Mouse (Mus musculus) MEL (cell line): ENCODE results near the gene Defb22. TPM values are rescaled to one million over a fixed set of nuclear protein-coding genes. Genes with fewer than 3 reads are reported as not detected.

Source experiments
- DNase-seq: peaks from one replicate; pipeline ENCODE4 v3.0.0; 2011; ENCODE audit warnings: low read depth, low spot score
- H3K27ac ChIP-seq: 2 replicates; pipeline ENCODE4 v1.5.1; 2012; ENCODE audit warnings: low read depth, mild to moderate bottlenecking, control low read depth, low read length, moderate library complexity; ENCODE audit not compliant: control insufficient read depth
- H3K27me3 ChIP-seq, 2 experiments: fragments of 150-350 bp in 1 of 2; sonication (generic) in 1 of 2; 2 replicates each; pipeline ENCODE4 v1.6.1; 2012; ENCODE audit warnings: low read length in 2 of 2, mild to moderate bottlenecking in 2 of 2, improper control_type of control experiment in 1 of 2, moderate library complexity in 1 of 2; ENCODE audit not compliant: insufficient read depth in 2 of 2, control insufficient read depth in 1 of 2
- H3K36me3 ChIP-seq, 2 experiments: 2 replicates each; pipeline ENCODE4 v1.6.1; 2012 to 2014; ENCODE audit warnings: low read length in 2 of 2, improper control_type of control experiment in 1 of 2, inconsistent platforms in 1 of 2, mild to moderate bottlenecking in 1 of 2; ENCODE audit not compliant: insufficient read depth in 2 of 2, control insufficient read depth in 1 of 2
- H3K4me1 ChIP-seq, 2 experiments: fragments of 150-350 bp in 1 of 2; sonication (generic) in 1 of 2; 2 replicates each; pipeline ENCODE4 v1.6.1; 2012; ENCODE audit warnings: low read length in 2 of 2, improper control_type of control experiment in 1 of 2, mild to moderate bottlenecking in 1 of 2; ENCODE audit not compliant: insufficient read depth in 2 of 2, control insufficient read depth in 1 of 2
- H3K4me3 ChIP-seq, 2 experiments: fragments of 150-350 bp in 1 of 2; sonication (generic) in 1 of 2; 2 replicates each; pipeline ENCODE4 v1.5.1; 2012; ENCODE audit warnings: low read depth in 2 of 2, low read length in 2 of 2, mild to moderate bottlenecking in 2 of 2, moderate library complexity in 2 of 2, control low read depth in 1 of 2, improper control_type of control experiment in 1 of 2; ENCODE audit not compliant: control insufficient read depth in 1 of 2, insufficient read depth in 1 of 2
- H3K79me2 ChIP-seq: 2 replicates; pipeline ENCODE4 v1.6.1; 2012; ENCODE audit warnings: mild to moderate bottlenecking, low read length, moderate library complexity; ENCODE audit not compliant: control insufficient read depth, poor library complexity, insufficient read depth
- H3K9ac ChIP-seq: 2 replicates; pipeline ENCODE4 v1.6.1; 2012; ENCODE audit warnings: low read depth, mild to moderate bottlenecking, control low read depth, low read length, moderate library complexity; ENCODE audit not compliant: control insufficient read depth, poor library complexity, severe bottlenecking
- H3K9me3 ChIP-seq: fragments of 150-350 bp; sonication (generic); replicated peaks from 2 replicates; pipeline ENCODE4 v1.6.1; 2012; ENCODE audit warnings: mild to moderate bottlenecking, low read length, improper control_type of control experiment, moderate library complexity; ENCODE audit not compliant: insufficient read depth
- CHD1 ChIP-seq: IDR thresholded peaks from 2 replicates; pipeline ENCODE4 v1.6.1; 2012; ENCODE audit warnings: low read depth, mild to moderate bottlenecking, inconsistent platforms, low read length, improper control_type of control experiment
- CTCF ChIP-seq, 3 experiments: IDR thresholded peaks in 2 of 3; conservative IDR thresholded peaks in 1 of 3; 2 replicates each; pipeline ENCODE4 v1.5.1; 2011 to 2012; ENCODE audit warnings: low read length in 3 of 3, low read depth in 2 of 3, mild to moderate bottlenecking in 2 of 3, improper control_type of control experiment in 1 of 3, inconsistent platforms in 1 of 3, mixed read lengths in 1 of 3, moderate library complexity in 1 of 3; ENCODE audit not compliant: control insufficient read depth in 1 of 3, insufficient read depth in 1 of 3, poor library complexity in 1 of 3, severe bottlenecking in 1 of 3
- E2F4 ChIP-seq: IDR thresholded peaks from 2 replicates; pipeline ENCODE4 v1.6.1; 2011; ENCODE audit warnings: low read depth, low read length, improper control_type of control experiment, borderline replicate concordance
- ELF1 ChIP-seq: IDR thresholded peaks from 2 replicates; pipeline ENCODE4 v1.6.1; 2014; ENCODE audit warnings: low read depth, mild to moderate bottlenecking, inconsistent platforms, low read length, improper control_type of control experiment, moderate library complexity
- EP300 ChIP-seq, 2 experiments: IDR thresholded peaks; 2 replicates each; pipeline ENCODE4 v1.6.1; 2011; ENCODE audit warnings: improper control_type of control experiment in 2 of 2, low read length in 2 of 2, low read depth in 1 of 2, mild to moderate bottlenecking in 1 of 2
- ETS1 ChIP-seq: IDR thresholded peaks from 2 replicates; pipeline ENCODE4 v1.6.1; 2012; ENCODE audit warnings: low read depth, mild to moderate bottlenecking, inconsistent platforms, low read length, improper control_type of control experiment, moderate library complexity
- GABPA ChIP-seq: IDR thresholded peaks from 2 replicates; pipeline ENCODE4 v1.6.1; 2012; ENCODE audit warnings: low read depth, mild to moderate bottlenecking, inconsistent platforms, low read length, improper control_type of control experiment, moderate library complexity
- GATA1 ChIP-seq: IDR thresholded peaks from 2 replicates; pipeline ENCODE4 v1.6.1; 2011; ENCODE audit warnings: low read depth, low read length, improper control_type of control experiment
- HCFC1 ChIP-seq: IDR thresholded peaks from 2 replicates; pipeline ENCODE4 v1.6.1; 2012; ENCODE audit warnings: low read depth, mild to moderate bottlenecking, inconsistent platforms, low read length, improper control_type of control experiment, moderate library complexity
- JUND ChIP-seq: IDR thresholded peaks from 2 replicates; pipeline ENCODE4 v1.6.1; 2011; ENCODE audit warnings: low read depth, mild to moderate bottlenecking, improper control_type of control experiment, low read length
- KAT2A ChIP-seq: conservative IDR thresholded peaks from 2 replicates; pipeline ENCODE4 v1.6.1; 2012; ENCODE audit warnings: low read depth, low read length, improper control_type of control experiment, inconsistent platforms
- MAFK ChIP-seq: IDR thresholded peaks from 2 replicates; pipeline ENCODE4 v1.6.1; 2011; ENCODE audit warnings: low read depth, mild to moderate bottlenecking, low read length, improper control_type of control experiment, borderline replicate concordance
- MAZ ChIP-seq: IDR thresholded peaks from 2 replicates; pipeline ENCODE4 v1.6.1; 2012; ENCODE audit warnings: low read depth, mild to moderate bottlenecking, inconsistent platforms, low read length, improper control_type of control experiment
- MEF2A ChIP-seq: IDR thresholded peaks from 2 replicates; pipeline ENCODE4 v1.6.1; 2014; ENCODE audit warnings: low read depth, mild to moderate bottlenecking, inconsistent platforms, low read length, improper control_type of control experiment; ENCODE audit not compliant: poor library complexity, insufficient replicate concordance, severe bottlenecking; ENCODE audit errors: extremely low read depth
- MYB ChIP-seq: IDR thresholded peaks from 2 replicates; pipeline ENCODE4 v1.6.1; 2011; ENCODE audit warnings: mild to moderate bottlenecking, low read depth, low read length, improper control_type of control experiment
- MYC ChIP-seq: IDR thresholded peaks from 2 replicates; pipeline ENCODE4 v1.6.1; 2011; ENCODE audit warnings: low read depth, mild to moderate bottlenecking, low read length, improper control_type of control experiment, moderate library complexity
- NELFE ChIP-seq: IDR thresholded peaks from 2 replicates; pipeline ENCODE4 v1.6.1; 2011; ENCODE audit warnings: low read depth, low read length, improper control_type of control experiment
- NRF1 ChIP-seq: IDR thresholded peaks from 2 replicates; pipeline ENCODE4 v1.6.1; 2014; ENCODE audit warnings: low read depth, mild to moderate bottlenecking, inconsistent platforms, low read length, improper control_type of control experiment, moderate library complexity; ENCODE audit not compliant: poor library complexity, insufficient read depth, severe bottlenecking
- POLR2A ChIP-seq, 2 experiments: IDR thresholded peaks; 2 replicates each; pipeline ENCODE4 v1.6.1; 2011 to 2012; ENCODE audit warnings: low read length in 2 of 2, mild to moderate bottlenecking in 2 of 2, control low read depth in 1 of 2, improper control_type of control experiment in 1 of 2, low read depth in 1 of 2, moderate library complexity in 1 of 2; ENCODE audit not compliant: control insufficient read depth in 1 of 2, insufficient read depth in 1 of 2, poor library complexity in 1 of 2
- RAD21 ChIP-seq: IDR thresholded peaks from 2 replicates; pipeline ENCODE4 v1.6.1; 2011; ENCODE audit warnings: mild to moderate bottlenecking, low read depth, low read length, improper control_type of control experiment
- RCOR1 ChIP-seq: IDR thresholded peaks from 2 replicates; pipeline ENCODE4 v1.6.1; 2012; ENCODE audit warnings: low read depth, mild to moderate bottlenecking, inconsistent platforms, low read length, improper control_type of control experiment
- SIN3A ChIP-seq: IDR thresholded peaks from 2 replicates; pipeline ENCODE4 v1.6.1; 2012; ENCODE audit warnings: low read length, improper control_type of control experiment, inconsistent platforms
- SMC3 ChIP-seq: IDR thresholded peaks from 2 replicates; pipeline ENCODE4 v1.6.1; 2011; ENCODE audit warnings: low read depth, low read length, improper control_type of control experiment
- TAL1 ChIP-seq: IDR thresholded peaks from 2 replicates; pipeline ENCODE4 v1.6.1; 2012; ENCODE audit warnings: mild to moderate bottlenecking, inconsistent platforms, low read length, moderate library complexity, mixed read lengths
- TCF12 ChIP-seq: IDR thresholded peaks from 2 replicates; pipeline ENCODE4 v1.6.1; 2014; ENCODE audit warnings: low read depth, mild to moderate bottlenecking, inconsistent platforms, low read length, improper control_type of control experiment, moderate library complexity
- UBTF ChIP-seq: IDR thresholded peaks from 2 replicates; pipeline ENCODE4 v1.6.1; 2012; ENCODE audit warnings: low read depth, mild to moderate bottlenecking, inconsistent platforms, low read length, improper control_type of control experiment, moderate library complexity, borderline replicate concordance; ENCODE audit not compliant: insufficient read depth
- ZKSCAN1 ChIP-seq: IDR thresholded peaks from 2 replicates; pipeline ENCODE4 v1.6.1; 2012; ENCODE audit warnings: low read depth, mild to moderate bottlenecking, inconsistent platforms, low read length, improper control_type of control experiment, moderate library complexity
- polyA plus RNA-seq, 2 experiments: library from polyadenylated mRNA; stranded (reverse) in 1 of 2; unstranded in 1 of 2; fragments of >175 nt in 1 of 2; fragments of >200 nt in 1 of 2; gene quantifications; 2 replicates each; pipeline versions ENCODE4 v1.2.1 to v1.2.4; 2012; ENCODE audit warnings: low replicate concordance in 2 of 2, low read depth in 1 of 2; ENCODE audit not compliant: insufficient read length in 2 of 2, insufficient read depth in 1 of 2, missing spikeins in 1 of 2
- total RNA-seq: library from RNA; depleted of rRNA; stranded (reverse); fragments of 300-350 nt; gene quantifications from 2 replicates; pipeline ENCODE4 v1.2.3, GENCODE M21; 2012

Gene Defb22
- total and polyA plus RNA-seq, 3 experiments, result not detected

DNA sequence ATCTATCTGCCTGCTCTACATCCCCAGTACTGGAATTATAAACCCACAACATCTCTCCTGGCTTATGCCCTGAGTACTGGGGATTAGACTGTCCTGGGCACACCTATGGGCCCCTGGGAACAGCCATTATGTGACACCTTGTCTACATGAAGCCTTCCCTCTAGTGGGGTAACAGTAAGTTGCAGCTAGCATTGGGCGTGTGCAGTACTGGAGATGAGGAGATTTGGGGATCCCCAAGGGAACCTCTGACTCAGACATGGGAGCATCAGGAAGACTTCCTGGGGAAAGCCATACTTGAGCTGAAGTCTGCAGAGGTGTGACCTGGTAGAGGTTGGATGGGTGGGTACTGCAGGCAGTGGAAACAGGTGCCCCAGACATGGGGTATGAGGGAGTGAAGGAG is 51.0 kb downstream of the Defb22 start:
- Histone ChIP-seq H3K4me3 (no peak overlapping the region), H3K4me1 (peaks cover 6 to 12% of the 10 kb centered on the region in 2 experiments; a peak in 2 of 4 replicates), H3K36me3 (peaks cover 0 to 2% of the 10 kb centered on the region in 2 experiments; a peak in 2 of 4 replicates), H3K79me2 (no peaks in the 10 kb centered on the region), H3K27me3 (no peaks in the 10 kb centered on the region; a peak in 1 of 4 replicates), H3K27ac (no peak overlapping the region), H3K9me3 (no peaks in the 10 kb centered on the region), H3K9ac (no peak overlapping the region)
- peak; percentile 41 for DNase-seq
- TF ChIP-seq CTCF (IDR thresholded peaks at IDR 0.05 in 2 of 3, conservative IDR thresholded peaks at IDR 0.05 in 1 of 3; ENCODE audit: control insufficient read depth in 1 of 3, insufficient read depth in 1 of 3, low read depth in 2 of 3, low read length in 3 of 3, poor library complexity in 1 of 3, severe bottlenecking in 1 of 3) (peak; percentile 3 to 44 (median 35); a peak in 3 of 6 replicates), SMC3 (peak; percentile 38), MYC (no peak), TAL1 (no peak), SIN3A (no peak), ELF1 (no peak), POLR2A (IDR thresholded peaks at IDR 0.05; ENCODE audit: control insufficient read depth in 1 of 2, insufficient read depth in 1 of 2, low read depth in 1 of 2, low read length in 2 of 2, poor library complexity in 1 of 2) (no peak)

DNA sequence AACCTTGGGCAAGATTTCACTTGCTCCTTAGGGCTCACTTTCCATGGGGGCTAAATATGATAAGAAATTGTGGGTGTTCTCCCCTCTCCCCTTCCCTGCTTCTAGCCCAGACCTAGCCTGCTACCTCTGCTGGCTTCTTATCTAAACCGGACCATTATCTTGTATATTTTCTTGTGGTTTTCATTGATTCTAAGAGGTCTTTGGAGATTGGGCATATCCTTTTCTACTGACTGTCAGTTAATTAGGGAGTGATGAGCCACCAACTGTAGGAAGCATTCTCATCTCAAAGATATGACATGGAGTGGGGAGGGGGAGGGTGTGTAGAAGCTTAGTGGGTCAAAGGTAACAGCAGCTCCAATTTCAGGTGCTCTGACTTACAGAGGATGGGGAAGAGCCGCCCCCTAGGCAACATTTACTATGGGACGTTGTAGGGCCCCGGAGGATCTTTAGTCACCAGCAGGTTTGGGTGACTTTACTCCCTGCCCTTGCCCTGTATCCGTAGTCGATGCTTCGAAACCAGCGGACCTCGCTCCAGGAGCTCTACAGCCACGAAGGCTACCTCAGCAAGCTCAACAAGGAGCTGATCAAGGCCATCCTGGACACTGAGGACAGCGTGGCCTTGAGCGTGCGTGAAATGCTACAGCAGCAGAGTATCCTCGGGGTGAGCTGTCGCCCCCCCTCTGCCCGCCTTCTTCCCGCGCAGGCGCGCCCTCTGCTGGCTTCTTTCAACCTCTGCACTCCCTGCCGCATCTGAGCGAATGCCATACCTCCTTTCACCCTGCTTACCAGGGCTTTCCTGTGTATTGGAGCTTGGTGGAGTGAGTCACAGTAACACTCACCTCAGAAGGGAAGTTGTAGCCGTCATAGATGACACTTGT is 52.7 kb downstream of the Defb22 start:
- Histone ChIP-seq H3K79me2 (no peaks in the 10 kb centered on the region), H3K9ac (peak overlapping the region; percentile 50), H3K4me1 (peaks cover 6 to 12% of the 10 kb centered on the region in 2 experiments; a peak in 2 of 4 replicates), H3K4me3 (peak overlapping the region; percentile 24 to 50; a peak in 3 of 4 replicates), H3K36me3 (peaks cover 0 to 2% of the 10 kb centered on the region in 2 experiments; a peak in 2 of 4 replicates), H3K27ac (peak overlapping the region; percentile 13; the same call in 1 of the 2 replicates), H3K27me3 (no peaks in the 10 kb centered on the region; a peak in 1 of 4 replicates), H3K9me3 (no peaks in the 10 kb centered on the region)
- peak; percentile 89 for DNase-seq
- no peak for TF ChIP-seq E2F4
- TF ChIP-seq GABPA, result no peak
- peak; percentile 59; the same call in 1 of the 2 replicates for TF ChIP-seq TCF12
- TF ChIP-seq RAD21, result peak; percentile 52
- 0 out of 2 replicates have a peak, but pooled peaks have one; percentile 42 for TF ChIP-seq NRF1
- TF ChIP-seq EP300 (IDR thresholded peaks at IDR 0.05; ENCODE audit: low read depth in 1 of 2, low read length in 2 of 2), result peak; percentile 39 to 77; a peak in 3 of 4 replicates
- no peak for TF ChIP-seq NELFE
- no peak for TF ChIP-seq MAFK
- peak; percentile 82 for TF ChIP-seq SMC3
- TF ChIP-seq MYB, result peak; percentile 54; the same call in 1 of the 2 replicates
- TF ChIP-seq JUND, result no peak
- 0 out of 2 replicates have a peak, but pooled peaks have one; percentile 43 for TF ChIP-seq ETS1
- peak; percentile 63; the same call in 1 of the 2 replicates for TF ChIP-seq GATA1
- TF ChIP-seq UBTF, result no peak
- no peak for TF ChIP-seq CHD1
- TF ChIP-seq MEF2A, result no peak
- TF ChIP-seq MAZ, result peak; percentile 84
- peak; percentile 86 to 97 (median 93) for TF ChIP-seq CTCF (IDR thresholded peaks at IDR 0.05 in 2 of 3, conservative IDR thresholded peaks at IDR 0.05 in 1 of 3; ENCODE audit: control insufficient read depth in 1 of 3, insufficient read depth in 1 of 3, low read depth in 2 of 3, low read length in 3 of 3, poor library complexity in 1 of 3, severe bottlenecking in 1 of 3)
- no peak for TF ChIP-seq KAT2A
- TF ChIP-seq RCOR1, result peak; percentile 81
- no peak for TF ChIP-seq HCFC1
- no peak for TF ChIP-seq ZKSCAN1
- TF ChIP-seq TAL1, result no peak
